Comparison of ENCODE assay signal across 24 mouse cellular contexts in the genomic region with DNA sequence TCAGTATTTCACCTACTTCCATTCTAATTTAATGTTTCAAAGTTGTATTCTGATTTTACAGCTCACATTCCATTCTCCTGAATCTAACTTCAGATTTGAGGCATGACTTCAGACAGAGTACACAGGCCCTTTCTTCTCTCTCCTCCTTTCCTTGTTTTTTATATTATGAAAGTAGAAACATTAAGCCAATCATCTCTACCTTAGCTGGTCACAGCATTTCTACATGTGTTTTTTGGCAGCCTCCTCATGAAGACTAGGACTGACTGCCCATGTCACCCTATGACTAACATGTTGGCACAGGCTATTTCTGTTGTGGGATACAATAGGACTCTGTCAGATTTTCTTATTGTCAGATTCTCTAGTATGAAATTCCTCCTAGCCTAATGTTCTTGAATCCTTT. TPM values are rescaled to one million over a fixed set of nuclear protein-coding genes. Genes with fewer than 3 reads are reported as not detected.
A peak's percentile ranks its signal among the peaks of the same experiment; 100 is the strongest.
DNase-seq lines count a peak whose midpoint lies in the region; TF ChIP-seq lines count a peak whose summit lies in the region.
"Had no signal": no experiment of that assay in that cellular context is flagged by ENCODE, and none has a peak within 500 bp of the region (broad histone marks: within the 10 kb centered on the region; RNA-seq: fewer than 3 reads in every experiment).

No protein-coding gene starts in this region.

- no peak for TF ChIP-seq POLR2A in embryonic fibroblast, embryonic 13.5 days (IDR thresholded peaks at IDR 0.05; ENCODE audit: low read depth, low read length)

- DNase-seq in 3T3-L1 (ENCODE audit: low read depth, low spot score) (peak; percentile 8), NIH3T3 (ENCODE audit: low read depth) (peak; percentile 18)
- no peak for DNase-seq in layer of hippocampus, adult 18-20 months (ENCODE audit: low spot score in 2 of 2)
- DNase-seq in cerebellum, postnatal 14 days: no peak
- DNase-seq in right cerebral cortex, adult 18-20 months: no peak
- DNase-seq: adrenal gland, adult 2 months; adrenal gland, postnatal 10 days; adrenal gland, postnatal 25 days; cerebellum, adult 11 months; cerebellum, adult 18-20 months; cerebellum, adult 8-10 months; cerebellum, adult 9-11 months; cerebellum, postnatal 25 days; forebrain, postnatal 0 days had no signal

- no peak for TF ChIP-seq CTCF in embryonic fibroblast, embryonic 13.5 days (IDR thresholded peaks at IDR 0.05; ENCODE audit: borderline replicate concordance, insufficient read depth, low read length)

- H3K4me3 ChIP-seq in embryonic fibroblast, embryonic 13.5 days (ENCODE audit: insufficient read depth, low read length): no peak overlapping the region
- H3K4me3 ChIP-seq: embryonic facial prominence, embryonic 10.5 days; embryonic facial prominence, embryonic 12.5 days; erythroblast, embryonic 14.5 days; forebrain, embryonic 13.5 days; forebrain, embryonic 15.5 days had no signal

- peak overlapping the region; percentile 44; the same call in 1 of the 2 replicates for H3K27ac ChIP-seq in embryonic fibroblast, embryonic 13.5 days (ENCODE audit: insufficient read depth, low read length)
- H3K27ac ChIP-seq: embryonic facial prominence, embryonic 10.5 days; embryonic facial prominence, embryonic 12.5 days; forebrain, embryonic 13.5 days; forebrain, embryonic 15.5 days had no signal

- H3K4me1 ChIP-seq in embryonic fibroblast, embryonic 13.5 days (ENCODE audit: control insufficient read depth, insufficient read depth, low read length): peaks cover 4% of the 10 kb centered on the region; the same call in 1 of the 2 replicates
- H3K4me1 ChIP-seq: embryonic facial prominence, embryonic 10.5 days; embryonic facial prominence, embryonic 12.5 days; forebrain, embryonic 13.5 days; forebrain, embryonic 15.5 days had no signal

RNA-seq across cellular contexts. Expression of gene Bbox1, which starts 14.6 kb away (rescaled TPM):
- not detected in 2 replicates for polyA plus RNA-seq in embryonic fibroblast, embryonic 13.5 days (2011; ENCODE audit: insufficient read length, low read depth, missing spikeins)
- total RNA-seq in layer of hippocampus, adult 18-20 months (2021): 1 to 10 TPM; 1.3 to 1.5 TPM
- total RNA-seq: adrenal gland, postnatal 25 days; CH12.LX had no signal
- polyA plus RNA-seq: adrenal gland, adult 2 months; C2C12; erythroblast, embryonic 14.5 days; forebrain, embryonic 11.5 days; G1E had no signal

RNA-seq across cellular contexts. Expression of gene Fibin, which starts 34.0 kb away (rescaled TPM):
- polyA plus RNA-seq in embryonic fibroblast, embryonic 13.5 days (2011; ENCODE audit: insufficient read length, low read depth, missing spikeins): 29.0 and 49.2 TPM in 2 replicates
- total RNA-seq in layer of hippocampus, adult 18-20 months (2021): 1 to 10 TPM; 2.6 to 2.9 TPM
- total RNA-seq: CH12.LX, G1E had no signal
- polyA plus RNA-seq: erythroblast, embryonic 14.5 days; G1E had no signal

Comparison
In these comparisons a context has a peak if more than half of its experiments do, and no peak if none do; other contexts are left out.
1. DNase-seq: peak in 3T3-L1 (single experiment) and NIH3T3 (single experiment); none in layer of hippocampus, adult 18-20 months (0 of 2), cerebellum, postnatal 14 days (0 of 2) and right cerebral cortex, adult 18-20 months (single experiment).